In genomic region chr17:55296701-55297100, GRCm38 (mm10) we compare ENCODE assay signal across 16 mouse cellular contexts.
"Had no signal": no experiment of that assay in that cellular context is flagged by ENCODE, and none has a peak within 500 bp of the region (broad histone marks: within the 10 kb centered on the region; RNA-seq: fewer than 3 reads in every experiment).

No protein-coding gene starts in this region.

- H3K4me3 ChIP-seq: neural tube, embryonic 13.5 days; neural tube, embryonic 15.5 days; stomach, embryonic 15.5 days had no signal

- H3K27ac ChIP-seq: neural tube, embryonic 13.5 days; neural tube, embryonic 15.5 days; stomach, embryonic 15.5 days; stomach, postnatal 0 days had no signal

- H3K4me1 ChIP-seq: neural tube, embryonic 13.5 days; neural tube, embryonic 15.5 days; stomach, embryonic 15.5 days had no signal

- DNase-seq: retina, postnatal 1 day; right cerebral cortex, adult 18-20 months; right cerebral cortex, postnatal 14 days; right cerebral cortex, postnatal 25 days; right cerebral cortex, postnatal 4 days; spleen, adult 18-20 months; thymus, adult 18-20 months; thymus, adult 2 months; thymus, postnatal 14 days; thymus, postnatal 25 days; thymus, postnatal 36 days; thymus, postnatal 4 days had no signal
